Mouse (Mus musculus) hindbrain, embryonic 11.5 days (tissue): ENCODE measurements around the gene Adprhl1. TPM values are rescaled to one million over a fixed set of nuclear protein-coding genes. Genes with fewer than 3 reads are reported as not detected.

ENCODE experiments used
- ATAC-seq: fragments of 200-750 bp; cut with Nextera tagmentation; 2 replicates; pipeline ENCODE4 v1.8.0; 2017; ENCODE audit warnings: mild to moderate bottlenecking, moderate TSS enrichment, moderate library complexity; ENCODE audit not compliant: low FRiP score
- DNase-seq: peaks from one replicate; pipeline ENCODE4 v3.0.0-alpha.2; 2015; ENCODE audit warnings: low spot score
- H3K27ac ChIP-seq: fragments of 300-500 bp; sonication (generic); 2 replicates; pipeline ENCODE4 v1.5.1; 2014; ENCODE audit warnings: mild to moderate bottlenecking, low read depth, low read length
- H3K27me3 ChIP-seq: fragments of 300-500 bp; sonication (generic); 2 replicates; pipeline ENCODE4 v1.6.1; 2014; ENCODE audit warnings: mild to moderate bottlenecking, low read length, moderate library complexity, mixed read lengths; ENCODE audit not compliant: control insufficient read depth, insufficient read depth
- H3K36me3 ChIP-seq: fragments of 300-500 bp; sonication (generic); 2 replicates; pipeline ENCODE4 v1.6.1; 2014; ENCODE audit warnings: mild to moderate bottlenecking, low read length, moderate library complexity, mixed read lengths; ENCODE audit not compliant: control insufficient read depth, insufficient read depth
- H3K4me1 ChIP-seq: fragments of 300-500 bp; sonication (generic); replicated peaks from 2 replicates; pipeline ENCODE4 v1.6.1; 2014; ENCODE audit warnings: low read length, mixed read lengths; ENCODE audit not compliant: control insufficient read depth, insufficient read depth
- H3K4me2 ChIP-seq: fragments of 300-500 bp; sonication (generic); replicated peaks from 2 replicates; pipeline ENCODE4 v1.6.1; 2014; ENCODE audit warnings: mild to moderate bottlenecking, low read depth, low read length
- H3K4me3 ChIP-seq: fragments of 300-500 bp; sonication (generic); 2 replicates; pipeline ENCODE4 v1.5.1; 2014; ENCODE audit warnings: low read depth, low read length
- H3K9ac ChIP-seq: fragments of 300-500 bp; sonication (generic); 2 replicates; pipeline ENCODE4 v1.6.1; 2014; ENCODE audit warnings: low read depth, low read length
- H3K9me3 ChIP-seq: fragments of 300-500 bp; sonication (generic); 2 replicates; pipeline ENCODE4 v1.6.1; 2016; ENCODE audit warnings: low read length; ENCODE audit not compliant: control insufficient read depth
- WGBS: fragments of 180-500 bp; shearing (Covaris S2); extraction: QIAGEN DNeasy Blood & Tissue Kit; methylation state at CpG from one replicate; pipeline ENCODE4 v1.1.7; 2014; 5-methylcytosine and 5-hydroxymethylcytosine counted together
- polyA plus RNA-seq: library from polyadenylated mRNA; unstranded; fragments of >200 nt; fragmentation: Nextera tagmentation; extraction: Ambion mirVana; gene quantifications from 2 replicates; pipeline ENCODE4 v1.2.1, GENCODE M21; 2014

Gene Adprhl1
- polyA plus RNA-seq, 1 experiment from 2014 or later, result 0.26 TPM

GRCm38 (mm10) chr8:13242985-13243870, 10.7 kb downstream of the Adprhl1 start:
- WGBS, result 82% methylated on average over 10 of the region's 10 CpGs
- Histone ChIP-seq H3K27ac (no peak overlapping the region), H3K27me3 (no peaks in the 10 kb centered on the region), H3K9me3 (no peaks in the 10 kb centered on the region), H3K4me2 (no peak overlapping the region), H3K36me3 (no peaks in the 10 kb centered on the region), H3K4me3 (no peak overlapping the region), H3K4me1 (no peaks in the 10 kb centered on the region), H3K9ac (no peak overlapping the region)
- ATAC-seq (no peak), DNase-seq (no peak)

DNA sequence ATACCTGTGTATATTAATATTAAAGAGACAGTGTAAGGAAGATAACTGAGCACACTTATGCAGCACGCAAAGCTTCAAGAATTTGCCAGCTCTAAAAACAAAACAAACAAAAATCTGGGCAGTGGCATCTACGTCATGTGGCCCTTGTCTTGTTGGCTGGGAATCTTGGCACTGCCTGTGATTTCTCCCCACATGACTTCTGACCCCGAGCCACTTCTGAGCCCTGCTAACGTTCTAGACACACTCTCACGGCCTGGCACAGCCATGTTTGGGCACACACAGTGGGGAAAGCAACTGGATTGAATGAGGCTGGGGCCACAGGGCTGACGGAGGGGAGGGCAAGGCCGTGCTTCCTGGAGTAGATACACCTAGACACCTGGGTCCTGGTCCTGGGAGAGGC, 13.3 kb downstream of the Adprhl1 start:
- WGBS, result 84% methylated on average over 7 of the region's 7 CpGs

GRCm38 (mm10) chr8:13240055-13240454, 13.9 kb downstream of the Adprhl1 start:
- Histone ChIP-seq H3K27ac (no peak overlapping the region), H3K27me3 (no peaks in the 10 kb centered on the region), H3K4me2 (no peak overlapping the region), H3K4me1 (no peaks in the 10 kb centered on the region), H3K36me3 (no peaks in the 10 kb centered on the region), H3K9me3 (no peaks in the 10 kb centered on the region), H3K4me3 (no peak overlapping the region), H3K9ac (no peak overlapping the region)
- DNase-seq (no peak), ATAC-seq (no peak)
- WGBS, result 91% methylated on average over 9 of the region's 9 CpGs

More for the DNA sequence above, 13.3 kb downstream of the Adprhl1 start:
- Histone ChIP-seq H3K27me3 (no peaks in the 10 kb centered on the region), H3K27ac (no peak overlapping the region), H3K9me3 (no peaks in the 10 kb centered on the region), H3K4me1 (no peaks in the 10 kb centered on the region), H3K36me3 (no peaks in the 10 kb centered on the region), H3K4me3 (no peak overlapping the region), H3K4me2 (no peak overlapping the region), H3K9ac (no peak overlapping the region)
- no peak for DNase-seq
- no peak for ATAC-seq

GRCm38 (mm10) chr8:13234803-13235202, 19.2 kb downstream of the Adprhl1 start:
- DNase-seq (no peak), ATAC-seq (no peak)
- Histone ChIP-seq H3K4me1 (no peaks in the 10 kb centered on the region), H3K9ac (no peak overlapping the region), H3K4me2 (no peak overlapping the region), H3K9me3 (no peaks in the 10 kb centered on the region), H3K27me3 (no peaks in the 10 kb centered on the region), H3K36me3 (no peaks in the 10 kb centered on the region), H3K4me3 (no peak overlapping the region), H3K27ac (no peak overlapping the region)
- WGBS, result 90% methylated on average over 13 of the region's 13 CpGs

DNA sequence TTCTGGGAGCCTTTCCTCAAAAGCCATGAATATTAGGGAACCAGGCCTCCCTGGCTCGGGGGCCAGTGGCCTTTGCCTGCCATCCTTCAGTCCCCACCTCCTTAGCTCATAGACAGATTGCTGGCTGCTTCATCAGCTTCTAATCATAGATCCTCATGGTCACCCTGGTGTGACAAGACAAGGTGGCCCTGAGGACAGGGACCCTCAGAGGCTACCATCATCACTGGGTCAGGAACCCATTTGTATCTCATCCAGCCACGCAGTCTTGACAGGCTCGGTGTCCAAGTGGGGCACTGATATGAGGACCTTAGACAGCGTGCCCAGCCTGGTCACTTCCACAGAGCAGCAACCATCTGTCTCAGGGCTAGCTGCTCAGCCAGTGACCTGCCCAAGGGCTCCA, 23.5 kb downstream of the Adprhl1 start:
- ATAC-seq, result no peak
- H3K27ac ChIP-seq, result no peak overlapping the region
- H3K36me3 ChIP-seq, result no peaks in the 10 kb centered on the region
- no peak overlapping the region for H3K4me3 ChIP-seq
- H3K4me1 ChIP-seq, result no peaks in the 10 kb centered on the region
- H3K9ac ChIP-seq, result no peak overlapping the region
- H3K27me3 ChIP-seq, result no peaks in the 10 kb centered on the region
- DNase-seq, result no peak
- H3K4me2 ChIP-seq, result no peak overlapping the region
- H3K9me3 ChIP-seq, result no peaks in the 10 kb centered on the region
- 89% methylated on average over 4 of the region's 4 CpGs for WGBS

DNA sequence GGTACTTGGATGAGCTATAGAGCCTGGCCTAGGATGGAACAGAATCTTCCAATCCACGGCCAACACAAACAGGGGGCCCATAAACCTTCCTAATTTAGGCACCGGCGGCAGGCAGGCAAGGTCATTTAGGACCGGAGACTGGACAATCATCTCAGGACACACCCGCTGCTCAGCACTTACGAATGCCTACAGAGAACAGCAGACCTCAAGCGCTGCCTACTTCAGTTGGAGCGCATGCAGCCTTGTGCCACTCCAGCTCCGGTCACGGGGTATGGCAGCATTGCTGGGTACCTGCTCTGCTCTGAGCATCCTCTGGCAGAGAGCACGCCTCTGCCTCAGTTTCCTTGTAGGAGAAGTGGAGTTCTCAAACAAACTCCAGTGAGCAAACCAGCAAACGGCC, 24.2 kb downstream of the Adprhl1 start:
- WGBS, result 88% methylated on average over 12 of the region's 12 CpGs

GRCm38 (mm10) chr8:13228923-13229610, 24.9 kb downstream of the Adprhl1 start:
- 58% methylated on average over 9 of the region's 9 CpGs for WGBS
- DNase-seq (no peak), ATAC-seq (no peak)
- Histone ChIP-seq H3K27me3 (no peaks in the 10 kb centered on the region), H3K9ac (no peak overlapping the region), H3K4me3 (no peak overlapping the region), H3K9me3 (no peaks in the 10 kb centered on the region), H3K36me3 (no peaks in the 10 kb centered on the region), H3K4me2 (no peak overlapping the region), H3K4me1 (no peaks in the 10 kb centered on the region), H3K27ac (no peak overlapping the region)

More for the DNA sequence above, 24.2 kb downstream of the Adprhl1 start:
- Histone ChIP-seq H3K9me3 (no peaks in the 10 kb centered on the region), H3K27me3 (no peaks in the 10 kb centered on the region), H3K4me3 (no peak overlapping the region), H3K4me2 (no peak overlapping the region), H3K36me3 (no peaks in the 10 kb centered on the region), H3K9ac (no peak overlapping the region), H3K27ac (no peak overlapping the region), H3K4me1 (no peaks in the 10 kb centered on the region)
- DNase-seq, result no peak
- no peak for ATAC-seq

DNA sequence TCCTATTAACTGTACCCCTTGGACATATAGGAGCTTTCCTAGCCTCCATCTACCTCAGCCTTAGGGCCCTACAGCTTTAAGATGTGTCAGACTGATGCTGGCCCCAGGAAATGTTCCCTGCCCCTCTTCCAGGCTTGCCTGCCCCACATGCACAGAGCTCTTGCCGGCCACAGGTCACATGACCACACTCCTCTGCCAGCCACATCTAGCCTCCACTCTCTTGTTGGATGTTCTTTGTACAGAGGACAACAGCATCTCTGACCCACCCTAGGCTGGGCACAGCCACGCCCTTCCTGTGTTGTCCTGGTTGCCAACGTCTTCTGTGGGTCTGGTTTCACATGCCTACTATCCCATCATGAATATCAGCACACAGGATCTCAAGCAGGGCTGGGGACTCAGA, 26.8 kb downstream of the Adprhl1 start:
- Histone ChIP-seq H3K9ac (no peak overlapping the region), H3K4me2 (no peak overlapping the region), H3K4me3 (no peak overlapping the region), H3K4me1 (no peaks in the 10 kb centered on the region), H3K27me3 (no peaks in the 10 kb centered on the region), H3K27ac (no peak overlapping the region), H3K36me3 (no peaks in the 10 kb centered on the region), H3K9me3 (no peaks in the 10 kb centered on the region)
- ATAC-seq (no peak), DNase-seq (no peak)
- WGBS, result 70% methylated on average over 3 of the region's 3 CpGs

- 54% methylated on average over 6 of the region's 6 CpGs for WGBS
- ATAC-seq, result peak; percentile 74
- H3K4me3 ChIP-seq, result no peak overlapping the region
- no peaks in the 10 kb centered on the region for H3K4me1 ChIP-seq
- peak; percentile 48 for DNase-seq
- no peaks in the 10 kb centered on the region for H3K36me3 ChIP-seq
- no peak overlapping the region for H3K4me2 ChIP-seq
- H3K27ac ChIP-seq, result no peak overlapping the region
- H3K9me3 ChIP-seq, result no peaks in the 10 kb centered on the region
- H3K9ac ChIP-seq, result no peak overlapping the region
- no peaks in the 10 kb centered on the region for H3K27me3 ChIP-seq
Observed at GRCm38 (mm10) chr8:13226288-13226687, 27.7 kb downstream of the Adprhl1 start.
